In the genomic region with DNA sequence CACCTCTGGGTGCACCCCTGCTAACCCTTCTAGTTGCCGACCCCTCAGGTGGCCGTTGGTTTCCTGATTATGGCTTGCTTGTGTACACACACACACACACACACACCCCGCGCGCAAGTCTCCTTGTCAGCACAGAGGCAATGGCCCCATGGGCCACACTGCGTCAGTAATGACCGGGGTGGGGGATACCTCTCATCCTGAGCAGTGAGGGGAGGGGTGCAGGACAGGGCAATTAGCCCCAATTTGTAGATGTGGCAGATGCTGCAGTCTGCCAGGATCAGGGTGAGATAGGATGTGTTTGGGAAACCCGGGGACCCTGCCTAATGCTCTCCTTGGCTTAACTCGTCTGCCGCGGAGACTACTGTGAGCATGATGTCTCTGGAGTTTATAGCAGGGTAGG, we compare ENCODE assay signal across 19 mouse cellular contexts. TPM values are rescaled to one million over a fixed set of nuclear protein-coding genes. Genes with fewer than 3 reads are reported as not detected.
A peak's percentile ranks its signal among the peaks of the same experiment; 100 is the strongest.
DNase-seq lines count a peak whose midpoint lies in the region; ATAC-seq lines count a peak whose summit lies in the region.
"Had no signal": no experiment of that assay in that cellular context is flagged by ENCODE, and none has a peak within 500 bp of the region (broad histone marks: within the 10 kb centered on the region; RNA-seq: fewer than 3 reads in every experiment).

No protein-coding gene starts in this region.

- 57% methylated on average over 11 of the region's 11 CpGs for WGBS in heart, embryonic 13.5 days
- 54% methylated on average over 11 of the region's 11 CpGs for WGBS in heart, embryonic 12.5 days
- WGBS in liver, embryonic 11.5 days, result 70% methylated on average over 11 of the region's 11 CpGs

- DNase-seq in liver, embryonic 11.5 days (ENCODE audit: low spot score), result no peak
- no peak for DNase-seq in liver
- peak; percentile 5 for DNase-seq in retina, postnatal 1 day
- no peak for DNase-seq in retina, embryonic 14.5 days (ENCODE audit: low spot score)
- no peak for DNase-seq in kidney, adult 11 months
- DNase-seq: adrenal gland, adult 8-10 months; cerebellum, adult 11-12 months; gastrocnemius, adult 2 months; heart, adult 11 months; kidney, adult 18-20 months; kidney, postnatal 4 days; left cerebral cortex, postnatal 4 days; lung, postnatal 10 days; thymus, adult 18-20 months had no signal

- ATAC-seq in heart, embryonic 13.5 days (ENCODE audit: extremely low read depth, insufficient number of reproducible peaks, low FRiP score, low TSS enrichment), result no peak
- no peak for ATAC-seq in heart, embryonic 12.5 days (ENCODE audit: insufficient number of reproducible peaks, low FRiP score)
- ATAC-seq in liver, embryonic 11.5 days (replicated peaks; ENCODE audit: low FRiP score), result no peak

- peaks cover 34% of the 10 kb centered on the region for H3K27me3 ChIP-seq in heart, embryonic 13.5 days (replicated peaks)
- peaks cover 35% of the 10 kb centered on the region for H3K27me3 ChIP-seq in heart, embryonic 12.5 days (replicated peaks)
- peaks cover 6% of the 10 kb centered on the region for H3K27me3 ChIP-seq in liver, embryonic 11.5 days (replicated peaks; ENCODE audit: control insufficient read depth, insufficient read depth, low read length)

- no peak overlapping the region for H3K4me2 ChIP-seq in heart, embryonic 13.5 days
- no peak overlapping the region for H3K4me2 ChIP-seq in heart, embryonic 12.5 days
- H3K4me2 ChIP-seq in liver, embryonic 11.5 days, result no peak overlapping the region
- H3K4me2 ChIP-seq: embryonic facial prominence, embryonic 15.5 days; neural tube, embryonic 12.5 days had no signal

- peaks cover 50% of the 10 kb centered on the region for H3K36me3 ChIP-seq in heart, embryonic 13.5 days
- H3K36me3 ChIP-seq in heart, embryonic 12.5 days, result peaks cover 51% of the 10 kb centered on the region
- peaks cover 39% of the 10 kb centered on the region for H3K36me3 ChIP-seq in liver, embryonic 11.5 days (ENCODE audit: control insufficient read depth, insufficient read depth, low read length)

- H3K9ac ChIP-seq in heart, embryonic 13.5 days, result peak overlapping the region; percentile 4; the same call in 1 of the 2 replicates
- no peak overlapping the region for H3K9ac ChIP-seq in heart, embryonic 12.5 days
- no peak overlapping the region for H3K9ac ChIP-seq in liver, embryonic 11.5 days (ENCODE audit: low read depth, low read length)
- H3K9ac ChIP-seq: embryonic facial prominence, embryonic 15.5 days; neural tube, embryonic 12.5 days had no signal

- H3K4me3 ChIP-seq in heart, embryonic 13.5 days, result no peak overlapping the region
- H3K4me3 ChIP-seq in heart, embryonic 12.5 days, result no peak overlapping the region
- no peak overlapping the region for H3K4me3 ChIP-seq in liver, embryonic 11.5 days (ENCODE audit: low read depth, low read length)
- H3K4me3 ChIP-seq: embryonic facial prominence, embryonic 15.5 days; gastrocnemius, adult 2 months; neural tube, embryonic 12.5 days had no signal

- peaks cover 22% of the 10 kb centered on the region for H3K4me1 ChIP-seq in heart, embryonic 13.5 days
- H3K4me1 ChIP-seq in heart, embryonic 12.5 days (replicated peaks), result peaks cover 24% of the 10 kb centered on the region
- peaks cover 21% of the 10 kb centered on the region for H3K4me1 ChIP-seq in liver, embryonic 11.5 days (replicated peaks; ENCODE audit: control insufficient read depth, insufficient read depth, low read length)

- H3K27ac ChIP-seq in heart, embryonic 13.5 days (replicated peaks), result no peak overlapping the region
- no peak overlapping the region for H3K27ac ChIP-seq in heart, embryonic 12.5 days (ENCODE audit: poor library complexity, severe bottlenecking)
- 0 out of 2 replicates have a peak overlapping the region, but pooled peaks have one; percentile 24 for H3K27ac ChIP-seq in liver, embryonic 11.5 days (ENCODE audit: low read depth, low read length)
- H3K27ac ChIP-seq: embryonic facial prominence, embryonic 15.5 days; gastrocnemius, adult 2 months; neural tube, embryonic 12.5 days had no signal

- no peaks in the 10 kb centered on the region for H3K9me3 ChIP-seq in heart, embryonic 13.5 days
- no peaks in the 10 kb centered on the region for H3K9me3 ChIP-seq in heart, embryonic 12.5 days (replicated peaks)
- H3K9me3 ChIP-seq in liver, embryonic 11.5 days (ENCODE audit: control insufficient read depth, low read length), result no peaks in the 10 kb centered on the region
- H3K9me3 ChIP-seq: embryonic facial prominence, embryonic 15.5 days; neural tube, embryonic 12.5 days had no signal

RNA-seq across cellular contexts. Expression of a gene that starts 5.9 kb away (rescaled TPM):
- 1.2 TPM in 2 replicates for polyA plus RNA-seq in heart, embryonic 13.5 days (2015; fragmentation: Nextera tagmentation; extraction: Ambion mirVana)
- 3.1 and 3.2 TPM in 2 replicates for polyA plus RNA-seq in heart, embryonic 12.5 days (2016; fragmentation: Nextera tagmentation; extraction: Ambion mirVana)
- 8.9 and 9.7 TPM in 2 replicates for polyA plus RNA-seq in liver, embryonic 11.5 days (2014; fragmentation: Nextera tagmentation; extraction: Ambion mirVana)

RNA-seq across cellular contexts. Expression of a gene that starts 13.8 kb away (rescaled TPM):
- 39.3 and 41.8 TPM in 2 replicates for polyA plus RNA-seq in heart, embryonic 13.5 days (2015; fragmentation: Nextera tagmentation; extraction: Ambion mirVana)
- 49.3 and 54.7 TPM in 2 replicates for polyA plus RNA-seq in heart, embryonic 12.5 days (2016; fragmentation: Nextera tagmentation; extraction: Ambion mirVana)
- polyA plus RNA-seq in liver, embryonic 11.5 days (2014; fragmentation: Nextera tagmentation; extraction: Ambion mirVana), result 152 and 155 TPM in 2 replicates

RNA-seq across cellular contexts. Expression of a gene that starts 14.9 kb away (rescaled TPM):
- 13.1 and 13.3 TPM in 2 replicates for polyA plus RNA-seq in heart, embryonic 13.5 days (2015; fragmentation: Nextera tagmentation; extraction: Ambion mirVana)
- 18.0 and 18.2 TPM in 2 replicates for polyA plus RNA-seq in heart, embryonic 12.5 days (2016; fragmentation: Nextera tagmentation; extraction: Ambion mirVana)
- 9.1 and 11.8 TPM in 2 replicates for polyA plus RNA-seq in liver, embryonic 11.5 days (2014; fragmentation: Nextera tagmentation; extraction: Ambion mirVana)

RNA-seq across cellular contexts. Expression of a gene that starts 33.9 kb away (rescaled TPM):
- polyA plus RNA-seq in heart, embryonic 13.5 days (2015; fragmentation: Nextera tagmentation; extraction: Ambion mirVana), result 2.7 and 3.0 TPM in 2 replicates
- 1.3 and 1.6 TPM in 2 replicates for polyA plus RNA-seq in heart, embryonic 12.5 days (2016; fragmentation: Nextera tagmentation; extraction: Ambion mirVana)
- polyA plus RNA-seq in liver, embryonic 11.5 days (2014; fragmentation: Nextera tagmentation; extraction: Ambion mirVana), result 0.25 TPM in 2 replicates
- polyA plus RNA-seq: G1E had no signal

RNA-seq across cellular contexts. Expression of a gene that starts 46.5 kb away (rescaled TPM):
- polyA plus RNA-seq in heart, embryonic 13.5 days (2015; fragmentation: Nextera tagmentation; extraction: Ambion mirVana), result 3.2 and 3.3 TPM in 2 replicates
- 3.4 and 4.3 TPM in 2 replicates for polyA plus RNA-seq in heart, embryonic 12.5 days (2016; fragmentation: Nextera tagmentation; extraction: Ambion mirVana)
- polyA plus RNA-seq in liver, embryonic 11.5 days (2014; fragmentation: Nextera tagmentation; extraction: Ambion mirVana), result 0.08 and 0.73 TPM in 2 replicates
- polyA plus RNA-seq: G1E had no signal
